Mouse (Mus musculus) gastrocnemius, adult 18-20 months (tissue): Measurements from ENCODE around the gene Heatr5b. TPM values are rescaled to one million over a fixed set of nuclear protein-coding genes. Genes with fewer than 3 reads are reported as not detected.

Source experiments
- DNase-seq: peaks from one replicate; pipeline ENCODE4 v3.0.0; 2021; ENCODE audit warnings: low spot score
- total RNA-seq, 2 experiments: library from RNA; stranded (reverse); gene quantifications; 2 replicates each; pipeline ENCODE4 v1.2.3; 2021

Heatr5b gene
- total RNA-seq, 2 experiments from 2014 or later = 7.6 to 9.0 TPM

DNA sequence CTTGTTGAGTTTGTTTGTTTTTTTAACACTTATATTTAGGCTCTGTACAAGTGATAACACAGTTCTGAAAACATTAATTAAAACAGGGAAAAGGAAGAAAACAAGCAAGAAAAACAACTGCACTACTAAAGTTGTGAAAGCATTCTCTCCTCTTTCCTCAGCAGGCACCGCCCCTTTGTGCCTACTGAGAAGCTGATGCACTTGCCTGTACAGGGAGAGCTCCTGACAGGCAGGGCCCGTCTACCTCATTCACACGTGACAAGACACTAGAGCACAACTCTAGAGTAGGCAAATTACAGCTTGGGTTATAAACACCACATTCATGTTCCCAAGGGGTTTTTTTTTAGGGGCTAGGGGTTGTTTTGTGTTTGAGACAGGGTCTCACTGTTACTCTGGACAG, 65.8 kb downstream of the Heatr5b start:
- DNase-seq = no peak

DNA sequence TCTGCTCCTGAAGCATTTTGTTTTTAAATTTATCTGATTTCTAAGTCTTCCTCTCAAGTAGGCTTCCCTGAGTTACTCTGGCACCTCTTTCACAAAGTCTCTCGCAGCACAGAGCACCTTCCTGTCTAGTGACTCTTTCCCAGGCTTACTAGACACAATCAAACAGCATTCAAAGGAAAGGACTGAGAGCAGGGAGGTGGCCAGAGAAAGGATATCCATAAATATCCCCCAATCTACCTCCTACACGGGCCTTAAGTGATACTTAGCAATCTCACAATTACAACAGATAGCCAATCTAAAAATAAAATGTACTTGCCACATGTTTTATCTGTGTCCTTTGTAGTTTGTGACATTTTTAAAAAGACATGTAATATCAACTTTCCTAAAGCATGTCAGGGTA, 66.2 kb downstream of the Heatr5b start:
- no peak for DNase-seq

DNA sequence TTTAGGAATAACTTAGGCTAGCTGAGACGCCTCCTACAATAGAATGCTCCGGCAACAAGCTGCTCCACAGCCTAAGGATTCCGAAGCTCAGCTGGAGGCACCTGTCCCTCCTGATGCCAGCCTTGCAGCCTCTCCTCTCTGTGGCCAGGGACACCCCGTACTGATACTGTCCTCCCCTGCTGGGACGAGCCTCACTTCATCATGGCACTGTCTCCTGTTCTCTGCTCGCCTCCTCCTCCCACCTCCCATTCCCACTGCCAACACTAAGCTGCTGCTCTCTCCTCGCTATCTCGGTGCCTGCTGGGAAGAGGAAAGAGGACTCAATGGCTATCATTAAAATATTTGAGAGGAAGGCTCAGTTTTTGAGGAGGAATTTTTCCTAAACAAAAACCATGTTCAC, 67.6 kb downstream of the Heatr5b start:
- no peak for DNase-seq

DNA sequence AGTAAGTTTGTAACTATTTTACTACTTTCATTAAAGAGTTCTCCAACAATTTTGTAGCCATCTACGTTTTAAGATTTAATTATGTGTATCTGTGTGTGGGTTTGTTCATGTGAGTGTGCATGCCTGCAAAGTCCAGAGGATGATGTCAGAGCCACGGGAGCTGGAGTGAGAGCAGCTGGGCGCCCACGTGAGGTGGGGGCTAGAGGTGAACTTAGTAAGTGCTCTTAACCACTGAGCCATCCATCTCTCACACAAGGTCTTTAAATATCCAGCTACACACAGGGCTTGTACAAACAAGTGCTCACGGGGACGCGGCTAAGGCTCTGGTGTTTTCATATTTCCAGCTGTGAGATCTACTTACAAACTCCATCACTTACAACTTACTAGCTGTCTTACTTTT, 69.1 kb downstream of the Heatr5b start:
- no peak for DNase-seq

DNA sequence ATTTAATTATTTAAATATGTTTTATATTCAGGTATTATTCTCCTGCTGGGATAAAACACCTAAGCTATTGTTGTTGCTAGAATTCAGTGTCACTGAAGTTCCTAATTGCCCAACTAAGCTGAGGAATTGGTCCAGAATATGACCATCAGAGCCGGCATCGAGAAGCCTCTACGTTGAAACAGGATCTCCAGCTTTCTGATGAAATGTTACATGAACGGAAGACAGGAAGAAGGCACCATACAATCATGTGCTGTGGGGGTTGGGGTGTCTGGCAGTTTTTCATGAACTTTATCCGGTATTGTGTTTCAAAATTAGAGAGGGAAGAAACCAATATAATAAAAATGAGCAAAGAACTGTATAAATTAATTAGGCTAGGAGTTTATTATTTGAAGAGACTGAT, 71.9 kb downstream of the Heatr5b start:
- DNase-seq = no peak

DNA sequence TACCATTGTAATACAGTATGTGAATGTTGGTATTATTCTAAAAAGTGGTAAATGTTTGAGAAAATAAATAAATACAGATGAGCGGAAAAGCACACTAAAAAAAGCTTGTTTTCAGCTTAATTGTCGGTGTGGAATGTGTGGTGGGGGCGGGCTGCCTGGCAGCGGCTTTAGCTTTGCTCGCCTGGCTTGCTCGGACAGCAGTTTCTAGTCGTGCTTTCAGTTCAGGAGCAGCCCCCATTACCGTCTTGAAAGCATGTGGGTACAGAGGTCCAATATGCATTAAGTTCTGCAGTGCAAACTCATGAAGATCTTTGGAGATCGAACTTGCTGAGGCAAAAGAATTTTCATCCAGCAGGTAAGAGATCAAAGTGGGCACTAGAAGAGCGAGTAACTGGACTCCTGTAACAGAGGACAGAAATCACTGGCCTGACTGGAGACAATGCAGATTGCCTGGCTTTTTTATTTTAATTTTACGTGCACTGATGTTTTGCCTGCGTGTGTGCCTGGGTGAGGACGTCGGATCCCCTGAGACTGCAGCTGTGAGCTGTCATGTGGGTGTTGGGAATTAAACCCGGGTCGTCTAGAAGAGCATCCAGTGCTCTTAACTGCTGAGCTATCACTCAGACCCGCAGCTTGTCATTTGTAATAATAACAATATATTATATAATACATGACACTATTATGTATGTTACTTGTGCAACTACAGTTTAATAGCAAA, 82.1 kb downstream of the Heatr5b start:
- DNase-seq = no peak

DNA sequence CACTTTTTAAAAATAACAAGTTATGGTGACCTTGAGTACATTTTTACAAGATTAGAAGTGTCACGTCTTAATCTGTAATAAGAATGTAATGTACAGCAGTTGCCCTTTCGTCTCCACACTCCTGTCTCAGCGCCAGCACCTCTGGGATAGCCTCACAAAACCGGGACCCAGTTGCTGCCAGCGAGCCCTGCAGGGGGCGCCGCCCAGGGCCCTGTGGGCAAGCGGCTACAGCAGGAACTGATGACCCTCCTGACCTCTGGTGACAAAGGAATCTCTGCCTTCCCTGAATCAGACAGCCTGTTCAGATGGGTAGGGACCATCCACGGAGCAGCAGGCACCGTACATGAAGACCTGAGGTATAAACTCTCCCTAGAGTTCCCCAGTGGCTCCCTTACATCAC, 83.1 kb downstream of the Heatr5b start:
- no peak for DNase-seq

DNA sequence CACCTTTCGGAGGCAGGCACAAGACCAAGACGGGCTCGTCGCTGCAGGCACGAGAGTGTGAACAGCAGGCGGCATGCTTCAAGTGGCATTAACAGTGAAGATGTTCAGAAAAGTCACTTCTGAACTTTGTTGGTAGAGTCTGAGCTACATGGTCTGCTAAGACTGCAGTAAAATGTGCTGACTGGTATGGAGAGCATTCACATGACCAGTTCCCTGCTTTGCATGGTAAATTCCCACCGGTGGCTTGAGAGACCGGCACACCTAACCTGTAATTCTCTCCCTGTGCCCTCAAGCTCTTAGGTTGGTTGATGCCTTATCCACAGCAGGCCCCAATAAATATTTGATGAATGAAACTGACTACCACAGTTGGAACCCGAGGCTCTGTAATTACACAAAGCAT, 86.7 kb downstream of the Heatr5b start:
- no peak for DNase-seq

DNA sequence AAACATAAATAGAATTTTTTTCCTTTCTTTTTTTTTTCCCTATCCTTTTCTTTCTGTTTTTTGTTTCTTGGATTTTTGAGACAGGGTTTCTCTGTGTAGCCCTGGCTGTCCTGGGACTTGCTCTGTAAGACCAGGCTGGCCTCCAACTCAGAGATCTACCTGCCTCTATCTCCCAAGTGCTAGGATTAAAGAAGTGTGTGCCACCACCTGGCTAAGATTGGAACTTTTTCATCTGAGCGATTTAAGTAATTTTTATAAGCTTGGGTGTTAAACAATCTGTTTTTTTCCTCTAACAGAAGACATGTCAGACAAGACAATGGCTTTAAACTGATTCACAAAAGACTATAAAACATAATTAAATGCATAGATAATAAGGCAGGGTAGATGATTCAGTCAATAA, 96.7 kb downstream of the Heatr5b start:
- DNase-seq = no peak

DNA sequence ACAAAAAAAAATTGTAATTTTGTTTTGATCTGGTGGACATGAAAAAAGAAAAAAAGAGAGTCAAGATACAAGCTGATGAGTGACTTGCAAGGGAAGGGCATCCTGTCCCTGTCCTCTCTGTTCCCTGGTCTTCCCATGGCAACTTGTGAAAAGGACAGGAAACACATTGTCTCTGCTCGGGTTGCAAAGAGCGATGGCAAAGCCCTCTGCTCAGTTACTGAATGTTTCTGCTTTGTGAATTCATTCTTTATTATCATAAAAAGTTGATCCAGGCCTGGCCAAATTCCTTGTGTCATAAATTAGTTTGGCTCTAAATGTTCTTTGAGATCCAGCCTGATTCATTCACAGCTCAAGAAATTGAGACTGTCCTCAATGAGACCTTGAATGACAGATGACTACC, 97.4 kb downstream of the Heatr5b start:
- DNase-seq = no peak

DNA sequence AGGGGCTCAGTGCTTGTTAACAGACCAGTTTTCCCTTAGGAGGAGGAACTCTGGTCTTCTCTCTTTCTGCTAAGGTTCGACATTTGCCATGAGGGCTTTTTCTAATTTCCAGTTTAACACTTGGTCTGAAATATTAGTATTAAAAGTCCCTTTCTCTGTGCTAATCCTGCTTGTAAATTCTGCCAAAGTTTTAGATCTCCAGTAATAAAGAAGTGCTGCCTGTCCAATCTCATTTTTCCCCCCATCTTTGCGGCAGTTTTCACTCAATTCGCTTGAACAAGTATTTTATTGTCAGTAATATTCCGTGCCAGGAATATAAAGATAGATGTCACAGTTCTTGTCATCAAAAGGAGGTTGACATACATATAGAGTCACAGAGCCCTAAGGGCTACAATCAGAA, 98.1 kb downstream of the Heatr5b start, which contains the start of gene Strn:
TSS of gene Strn (minus strand) at position 101 of the 400 bp plus-strand sequence.
- no peak for DNase-seq

DNA sequence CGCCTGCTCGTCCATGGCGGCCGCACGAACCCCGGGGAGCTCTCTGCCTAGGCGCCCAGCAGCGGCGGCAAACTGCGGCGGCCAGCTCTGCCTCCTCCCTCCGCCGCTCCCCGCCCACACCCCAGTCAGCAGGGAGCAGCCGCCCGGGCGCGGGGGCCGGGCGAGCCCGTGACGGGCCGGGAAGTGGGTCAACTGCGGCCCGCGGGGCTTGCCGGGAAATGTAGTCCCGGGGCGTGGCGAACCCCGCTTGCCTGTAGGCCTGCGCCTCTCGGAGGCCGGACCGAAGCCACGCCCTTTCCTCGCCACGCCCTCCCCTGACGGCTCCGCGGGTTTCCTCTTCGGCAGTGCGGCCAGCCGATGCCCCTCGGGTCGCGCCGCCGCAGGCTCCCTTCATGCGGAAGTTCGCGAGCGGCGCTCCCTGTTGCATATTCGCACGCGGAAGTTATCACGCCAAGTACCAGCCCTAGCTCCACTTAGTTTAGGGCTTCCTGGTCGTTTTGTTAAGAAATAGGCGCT, 98.6 kb downstream of the Heatr5b start:
- DNase-seq = peak; percentile 99

DNA sequence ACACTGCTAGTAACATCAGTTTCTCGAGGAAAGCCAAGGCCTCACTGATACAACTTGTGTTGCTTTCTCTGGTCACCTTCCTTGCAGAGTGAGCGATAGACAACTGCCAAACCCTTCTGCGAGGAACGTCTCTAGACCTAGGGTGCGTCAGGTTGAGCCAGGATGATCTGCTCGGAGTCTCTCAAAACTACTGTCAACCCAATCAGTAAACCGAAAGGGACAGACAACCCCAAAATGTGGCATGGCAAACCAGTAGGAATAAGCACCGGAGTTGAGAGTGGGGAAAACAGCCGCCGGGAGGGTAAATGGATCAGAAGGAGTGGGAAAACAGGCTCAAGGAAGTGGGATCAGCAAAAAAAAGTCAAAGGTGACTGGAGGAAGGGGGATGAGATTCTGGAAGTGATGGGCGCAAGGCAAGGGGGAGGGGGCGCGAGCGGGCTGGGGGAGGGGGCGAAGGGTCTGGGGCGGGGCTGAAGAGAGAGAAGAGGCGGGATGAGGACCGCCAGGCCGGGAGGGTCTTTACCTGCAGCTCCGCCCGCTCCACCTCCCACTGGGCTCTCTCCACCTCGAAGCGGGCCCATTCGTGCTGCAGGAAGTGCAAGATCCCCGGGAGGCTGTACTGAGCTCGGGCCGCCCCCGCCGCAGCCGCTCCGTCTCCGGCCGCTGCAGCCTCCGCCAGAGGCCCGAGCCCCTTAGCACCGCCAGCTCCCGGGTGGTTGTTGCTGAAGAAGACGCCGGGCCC, 99.3 kb downstream of the Heatr5b start:
- peak; percentile 5 for DNase-seq

DNA sequence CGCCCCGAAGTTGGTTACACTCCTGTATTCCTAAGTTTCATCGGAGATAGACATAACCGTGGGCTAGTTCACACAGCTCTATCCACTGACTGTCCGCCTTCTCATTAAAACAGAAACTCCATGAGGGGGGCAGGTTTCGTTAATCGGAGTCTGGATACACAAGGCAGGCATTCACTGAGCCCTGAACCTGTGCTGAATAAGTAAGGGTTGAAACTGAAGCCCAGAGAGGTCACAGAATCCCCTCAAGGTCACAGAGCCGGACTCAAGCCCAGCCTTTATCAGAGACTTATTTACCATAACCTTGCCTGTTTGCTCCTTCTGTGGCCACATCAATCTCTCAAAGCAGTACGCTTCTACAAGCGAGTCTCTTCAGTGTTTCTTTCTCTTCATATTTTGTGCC, 100.4 kb downstream of the Heatr5b start:
- no peak for DNase-seq

DNA sequence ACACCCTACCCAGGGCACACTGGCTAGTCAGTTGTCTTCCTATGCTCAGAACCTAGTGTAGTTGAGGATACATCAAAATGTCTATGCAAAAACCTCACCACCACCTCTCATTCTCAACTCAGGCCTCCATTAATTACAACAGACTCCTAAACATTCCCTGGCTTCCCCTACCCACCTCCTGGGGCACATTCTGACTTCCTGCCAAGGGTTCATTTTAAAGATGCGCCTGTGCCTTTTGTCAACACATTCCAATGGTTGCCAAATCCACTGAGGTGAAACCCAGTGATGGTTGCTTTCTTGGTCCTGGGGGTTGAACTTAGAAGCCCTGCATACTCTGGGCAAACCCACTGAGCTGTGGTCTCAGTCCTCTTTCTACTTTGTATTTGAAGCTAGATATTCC, 103.1 kb downstream of the Heatr5b start:
- no peak for DNase-seq

DNA sequence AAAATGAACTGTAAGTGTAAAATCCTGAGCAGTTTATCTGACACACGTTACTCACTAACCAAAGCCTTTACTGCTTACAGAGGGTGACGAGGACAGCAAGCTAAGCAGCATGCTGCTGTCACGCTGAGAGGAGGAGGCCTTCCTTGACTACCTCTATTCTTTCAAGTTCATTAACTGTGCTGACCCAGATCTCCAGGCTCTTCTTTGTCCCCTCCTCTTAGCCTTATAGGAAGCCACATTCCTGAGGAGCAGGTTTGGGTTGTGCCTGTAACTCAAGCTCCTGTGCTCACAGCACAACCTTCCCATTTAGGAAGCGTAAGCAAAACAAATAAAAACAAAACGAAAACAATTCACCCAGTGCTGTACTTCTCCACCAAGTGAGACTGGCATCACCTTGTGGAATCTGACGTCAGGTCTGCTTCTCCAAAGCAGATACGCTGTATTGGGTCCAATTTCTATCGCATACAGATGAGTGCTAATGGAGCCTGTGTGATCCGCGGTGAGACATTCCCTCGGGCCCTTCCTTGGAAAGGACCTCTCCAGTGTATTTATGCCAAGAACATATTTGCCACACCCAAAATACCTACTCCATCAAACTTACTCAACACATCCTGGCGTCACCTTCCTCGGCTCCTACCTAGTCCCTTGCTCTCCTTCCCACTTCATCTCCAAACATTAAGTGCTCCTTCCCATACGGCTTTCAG, 108.3 kb downstream of the Heatr5b start:
- DNase-seq = no peak

DNA sequence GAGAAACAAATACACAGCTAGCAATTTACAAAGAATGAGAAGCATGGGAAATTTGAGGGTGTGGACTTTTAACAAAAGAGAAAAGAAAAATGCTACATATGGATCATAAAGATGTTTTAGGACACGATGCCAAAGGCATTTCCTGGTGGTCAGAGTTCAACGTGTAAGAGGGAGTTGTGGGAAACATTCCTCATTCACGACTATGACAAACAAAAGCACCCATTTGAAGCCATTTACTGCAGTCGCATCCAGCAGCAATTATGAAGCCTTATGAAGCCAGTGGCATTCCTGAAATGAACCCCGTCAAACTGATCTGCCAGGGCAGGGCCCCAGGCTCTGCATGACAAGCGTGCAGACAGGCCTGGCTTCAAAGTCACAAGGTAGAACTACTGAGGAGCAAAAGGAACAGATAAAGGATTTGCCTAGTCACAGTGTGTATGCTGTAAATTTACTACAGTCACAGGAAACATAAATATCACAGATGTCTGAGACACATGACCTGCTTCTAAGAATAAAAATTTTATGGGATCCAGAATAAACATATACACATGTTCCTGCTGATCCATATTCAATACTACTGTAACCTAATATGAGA, 110.6 kb downstream of the Heatr5b start:
- DNase-seq = no peak

DNA sequence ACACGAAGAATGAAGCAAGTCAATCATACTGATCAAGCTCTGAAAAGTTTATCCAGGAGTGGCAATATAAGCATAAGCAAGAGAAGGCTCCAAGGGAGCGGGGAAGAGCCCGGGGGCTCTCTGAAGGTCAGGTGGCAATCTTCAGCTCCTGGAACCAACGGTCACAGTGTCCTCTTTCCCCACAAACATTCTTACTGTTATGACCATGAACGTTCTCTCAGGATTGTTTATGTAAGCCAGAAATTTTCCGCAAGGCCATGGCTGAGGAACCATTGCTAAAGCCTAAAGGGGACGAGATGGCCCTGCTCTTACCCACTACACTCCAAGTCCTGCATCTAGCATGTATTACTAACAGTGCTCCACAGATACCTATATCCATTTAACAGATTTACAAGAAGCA, 113.5 kb downstream of the Heatr5b start:
- no peak for DNase-seq

DNA sequence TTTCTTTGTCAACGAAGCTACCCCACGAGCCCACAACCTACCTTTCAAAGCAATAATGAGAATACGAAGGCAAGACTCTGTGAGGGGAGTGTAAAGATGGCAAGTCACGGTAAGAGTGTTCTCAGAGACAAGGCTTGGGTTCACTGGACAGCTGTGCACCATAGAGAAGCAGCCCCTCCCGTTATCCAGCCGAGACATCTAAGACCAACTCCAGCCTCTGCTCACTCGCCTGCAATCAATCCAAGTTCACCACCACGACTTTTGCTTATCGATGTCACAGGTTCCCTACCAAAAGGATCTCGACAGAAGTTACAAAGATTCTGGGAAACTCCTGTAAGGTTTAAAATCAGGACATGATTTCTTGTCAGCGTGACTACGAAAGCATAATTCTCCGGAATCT, 116.1 kb downstream of the Heatr5b start:
- no peak for DNase-seq

DNA sequence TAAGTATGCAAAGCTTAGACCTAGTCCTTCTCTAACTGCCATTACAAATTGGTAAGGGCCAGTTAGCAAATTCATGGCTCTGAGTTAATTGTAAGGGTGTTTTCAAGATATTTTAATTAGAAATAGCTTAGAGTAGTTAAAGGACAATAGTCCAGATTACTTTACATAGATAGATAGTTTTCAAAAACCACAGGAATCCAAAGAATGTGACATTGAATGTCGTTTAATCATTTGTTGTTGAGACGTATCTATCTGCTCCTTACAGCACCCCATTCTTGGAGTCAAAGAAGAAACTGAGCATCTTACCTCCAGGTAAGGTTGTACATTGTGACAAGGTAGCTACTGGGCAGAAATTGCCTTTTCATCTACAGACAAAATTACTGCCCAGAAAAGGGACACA, 124.9 kb downstream of the Heatr5b start:
- no peak for DNase-seq

DNA sequence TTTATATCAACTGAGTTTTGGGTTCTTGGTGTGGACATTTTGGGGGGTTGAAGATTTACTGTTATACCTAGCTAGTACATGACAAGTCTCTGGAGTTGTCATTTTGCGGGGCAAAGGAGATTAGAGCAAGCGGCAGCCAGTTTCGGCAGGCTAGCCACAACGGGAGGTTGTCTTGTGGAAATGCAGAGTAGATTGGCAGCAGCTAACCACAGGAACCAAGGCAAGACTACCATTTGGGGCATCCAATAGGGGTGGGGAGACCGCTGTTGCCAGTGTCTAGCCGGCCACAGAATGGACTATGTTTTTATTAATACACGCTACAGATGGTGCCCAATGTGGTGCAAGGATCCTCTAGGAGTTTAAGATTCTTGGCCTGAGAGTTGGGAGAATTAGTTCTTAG, 126.7 kb downstream of the Heatr5b start:
- DNase-seq = no peak

DNA sequence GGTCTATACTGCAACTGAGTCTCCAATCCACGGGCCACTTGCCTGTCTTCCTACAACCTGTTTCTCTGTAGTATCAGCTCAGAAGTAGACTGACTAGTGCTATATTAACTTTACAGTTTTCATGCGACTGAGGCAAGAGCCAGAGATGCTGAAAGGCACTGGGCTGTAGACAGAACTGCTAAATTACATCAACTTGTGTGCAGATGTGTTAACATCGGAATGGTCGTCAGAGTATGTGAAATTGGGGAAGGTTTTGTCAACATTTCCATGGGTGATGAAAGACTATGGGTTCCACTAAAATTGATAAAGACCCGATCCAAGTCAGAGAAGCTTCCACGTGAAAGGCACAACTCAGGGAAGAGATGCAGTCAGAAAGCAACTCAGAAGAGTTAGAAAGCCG, 132.2 kb downstream of the Heatr5b start:
- no peak for DNase-seq
